Mouse (Mus musculus) heart, embryonic 15.5 days (tissue): Measurements from ENCODE around the gene Pin1. TPM values are rescaled to one million over a fixed set of nuclear protein-coding genes. Genes with fewer than 3 reads are reported as not detected.

Experiments used
- ATAC-seq: fragments of 200-750 bp; cut with Nextera tagmentation; replicated peaks from 2 replicates; pipeline ENCODE4 v1.8.0; 2017; ENCODE audit warnings: low read depth, moderate TSS enrichment; ENCODE audit not compliant: insufficient number of reproducible peaks, insufficient read depth, low FRiP score
- H3K27ac ChIP-seq: fragments of 300-500 bp; sonication (generic); 2 replicates; pipeline ENCODE4 v1.5.1; 2015; ENCODE audit warnings: mild to moderate bottlenecking, inconsistent platforms
- H3K27me3 ChIP-seq: fragments of 300-500 bp; sonication (generic); 2 replicates; pipeline ENCODE4 v1.6.1; 2015; ENCODE audit warnings: inconsistent platforms
- H3K36me3 ChIP-seq: fragments of 300-500 bp; sonication (generic); 2 replicates; pipeline ENCODE4 v1.6.1; 2015; ENCODE audit warnings: mild to moderate bottlenecking, inconsistent platforms
- H3K4me1 ChIP-seq: fragments of 300-500 bp; sonication (generic); replicated peaks from 2 replicates; pipeline ENCODE4 v1.6.1; 2015; ENCODE audit warnings: inconsistent platforms
- H3K4me2 ChIP-seq: fragments of 300-500 bp; sonication (generic); 2 replicates; pipeline ENCODE4 v1.6.1; 2015; ENCODE audit warnings: inconsistent platforms, mild to moderate bottlenecking, moderate library complexity
- H3K4me3 ChIP-seq: fragments of 300-500 bp; sonication (generic); 2 replicates; pipeline ENCODE4 v1.5.1; 2015; ENCODE audit warnings: mild to moderate bottlenecking, inconsistent platforms
- H3K9ac ChIP-seq: fragments of 300-500 bp; sonication (generic); 2 replicates; pipeline ENCODE4 v1.6.1; 2015; ENCODE audit warnings: mild to moderate bottlenecking, inconsistent platforms
- H3K9me3 ChIP-seq: fragments of 300-500 bp; sonication (generic); replicated peaks from 2 replicates; pipeline ENCODE4 v1.6.1; 2016; ENCODE audit warnings: inconsistent platforms
- WGBS: fragments of 180-500 bp; shearing (Covaris S2); methylation state at CpG from one replicate; pipeline ENCODE4 v1.1.7; 2015; ENCODE audit warnings: mixed read lengths; 5-methylcytosine and 5-hydroxymethylcytosine counted together
- polyA plus RNA-seq: library from polyadenylated mRNA; unstranded; fragments of >200 nt; fragmentation: Nextera tagmentation; extraction: Ambion mirVana; gene quantifications from 2 replicates; pipeline ENCODE4 v1.2.1, GENCODE M21; 2015

Pin1 gene
- polyA plus RNA-seq, 1 experiment from 2014 or later = 40.2 TPM

- H3K9ac ChIP-seq = no peak overlapping the region
- ATAC-seq = no peak
- peaks cover 14% of the 10 kb centered on the region for H3K4me1 ChIP-seq
- no peaks in the 10 kb centered on the region for H3K27me3 ChIP-seq
- H3K4me2 ChIP-seq = no peak overlapping the region
- H3K27ac ChIP-seq = no peak overlapping the region
- peaks cover 28% of the 10 kb centered on the region for H3K36me3 ChIP-seq
- WGBS = 97% methylated on average over 8 of the region's 8 CpGs
- H3K4me3 ChIP-seq = no peak overlapping the region
- no peaks in the 10 kb centered on the region for H3K9me3 ChIP-seq
Measured at GRCm38 (mm10) chr9:20662874-20663273, 11.0 kb downstream of the Pin1 start.

GRCm38 (mm10) chr9:20663956-20664355, 12.1 kb downstream of the Pin1 start:
- no peak overlapping the region for H3K4me3 ChIP-seq
- H3K27me3 ChIP-seq = no peaks in the 10 kb centered on the region
- H3K9me3 ChIP-seq = no peaks in the 10 kb centered on the region
- peaks cover 28% of the 10 kb centered on the region for H3K36me3 ChIP-seq
- no peak for ATAC-seq
- peaks cover 6% of the 10 kb centered on the region; the same call in 1 of the 2 replicates for H3K4me1 ChIP-seq
- H3K4me2 ChIP-seq = no peak overlapping the region
- 87% methylated on average over 2 of the region's 2 CpGs for WGBS
- H3K9ac ChIP-seq = no peak overlapping the region
- no peak overlapping the region for H3K27ac ChIP-seq

- no peaks in the 10 kb centered on the region for H3K27me3 ChIP-seq
- 81% methylated on average over 2 of the region's 2 CpGs for WGBS
- H3K4me2 ChIP-seq = no peak overlapping the region
- peaks cover 28% of the 10 kb centered on the region for H3K36me3 ChIP-seq
- no peaks in the 10 kb centered on the region for H3K9me3 ChIP-seq
- H3K4me3 ChIP-seq = no peak overlapping the region
- no peak for ATAC-seq
- H3K9ac ChIP-seq = no peak overlapping the region
- no peak overlapping the region for H3K27ac ChIP-seq
- peaks cover 6% of the 10 kb centered on the region; the same call in 1 of the 2 replicates for H3K4me1 ChIP-seq
Measured at GRCm38 (mm10) chr9:20664366-20664765, 12.5 kb downstream of the Pin1 start.

GRCm38 (mm10) chr9:20664982-20665637, 13.2 kb downstream of the Pin1 start:
- no peaks in the 10 kb centered on the region for H3K27me3 ChIP-seq
- H3K9me3 ChIP-seq = no peaks in the 10 kb centered on the region
- no peak overlapping the region for H3K27ac ChIP-seq
- peaks cover 28% of the 10 kb centered on the region for H3K36me3 ChIP-seq
- H3K9ac ChIP-seq = no peak overlapping the region
- H3K4me3 ChIP-seq = no peak overlapping the region
- no peak overlapping the region for H3K4me2 ChIP-seq
- no peak for ATAC-seq
- H3K4me1 ChIP-seq = peaks cover 6% of the 10 kb centered on the region; the same call in 1 of the 2 replicates
- 79% methylated on average over 5 of the region's 5 CpGs for WGBS

GRCm38 (mm10) chr9:20665925-20666324, 14.0 kb downstream of the Pin1 start:
- no peaks in the 10 kb centered on the region for H3K27me3 ChIP-seq
- H3K4me3 ChIP-seq = no peak overlapping the region
- ATAC-seq = no peak
- no peak overlapping the region for H3K9ac ChIP-seq
- peaks cover 28% of the 10 kb centered on the region for H3K36me3 ChIP-seq
- no peak overlapping the region for H3K4me2 ChIP-seq
- H3K4me1 ChIP-seq = peaks cover 6% of the 10 kb centered on the region; the same call in 1 of the 2 replicates
- no peak overlapping the region for H3K27ac ChIP-seq
- 45% methylated on average over 8 of the region's 8 CpGs for WGBS
- no peaks in the 10 kb centered on the region for H3K9me3 ChIP-seq

GRCm38 (mm10) chr9:20666510-20667034, 14.7 kb downstream of the Pin1 start:
- Histone ChIP-seq H3K27ac (no peak overlapping the region), H3K4me2 (no peak overlapping the region), H3K9ac (no peak overlapping the region), H3K9me3 (no peaks in the 10 kb centered on the region), H3K4me1 (peaks cover 6% of the 10 kb centered on the region; the same call in 1 of the 2 replicates), H3K36me3 (peaks cover 27% of the 10 kb centered on the region), H3K27me3 (no peaks in the 10 kb centered on the region), H3K4me3 (no peak overlapping the region)
- WGBS = 8% methylated on average over 7 of the region's 7 CpGs
- no peak for ATAC-seq

GRCm38 (mm10) chr9:20668065-20668464, 16.2 kb downstream of the Pin1 start:
- H3K36me3 ChIP-seq = peaks cover 13% of the 10 kb centered on the region
- peaks cover 8% of the 10 kb centered on the region; the same call in 1 of the 2 replicates for H3K4me1 ChIP-seq
- H3K4me2 ChIP-seq = no peak overlapping the region
- no peaks in the 10 kb centered on the region for H3K27me3 ChIP-seq
- no peak overlapping the region for H3K27ac ChIP-seq
- WGBS = 89% methylated on average over 22 of the region's 22 CpGs
- no peaks in the 10 kb centered on the region for H3K9me3 ChIP-seq
- ATAC-seq = no peak
- no peak overlapping the region for H3K9ac ChIP-seq
- no peak overlapping the region for H3K4me3 ChIP-seq

- H3K36me3 ChIP-seq = no peaks in the 10 kb centered on the region
- no peak for ATAC-seq
- H3K4me3 ChIP-seq = no peak overlapping the region
- H3K9ac ChIP-seq = no peak overlapping the region
- WGBS = 79% methylated on average over 16 of the region's 16 CpGs
- no peak overlapping the region for H3K27ac ChIP-seq
- H3K9me3 ChIP-seq = no peaks in the 10 kb centered on the region
- no peaks in the 10 kb centered on the region for H3K27me3 ChIP-seq
- no peak overlapping the region for H3K4me2 ChIP-seq
- H3K4me1 ChIP-seq = 0 out of 2 replicates have a peak, but pooled peaks cover 2% of the 10 kb centered on the region
Measured at GRCm38 (mm10) chr9:20672047-20672446, 20.2 kb downstream of the Pin1 start.

- Histone ChIP-seq H3K36me3 (no peaks in the 10 kb centered on the region), H3K27ac (no peak overlapping the region), H3K4me3 (no peak overlapping the region), H3K9ac (no peak overlapping the region), H3K4me2 (no peak overlapping the region), H3K4me1 (no peaks in the 10 kb centered on the region), H3K27me3 (no peaks in the 10 kb centered on the region), H3K9me3 (no peaks in the 10 kb centered on the region)
- ATAC-seq = no peak
- 86% methylated on average over 12 of the region's 12 CpGs for WGBS
Measured at GRCm38 (mm10) chr9:20677892-20678291, 26.0 kb downstream of the Pin1 start.

- Histone ChIP-seq H3K27me3 (no peaks in the 10 kb centered on the region), H3K9ac (no peak overlapping the region), H3K27ac (no peak overlapping the region), H3K4me1 (no peaks in the 10 kb centered on the region), H3K36me3 (no peaks in the 10 kb centered on the region), H3K4me3 (no peak overlapping the region), H3K4me2 (no peak overlapping the region), H3K9me3 (no peaks in the 10 kb centered on the region)
- ATAC-seq = no peak
- WGBS = 77% methylated on average over 9 of the region's 9 CpGs
Measured at GRCm38 (mm10) chr9:20680378-20680958, 28.6 kb downstream of the Pin1 start.

- Histone ChIP-seq H3K27ac (no peak overlapping the region), H3K9me3 (no peaks in the 10 kb centered on the region), H3K9ac (no peak overlapping the region), H3K4me1 (no peaks in the 10 kb centered on the region), H3K4me3 (no peak overlapping the region), H3K4me2 (no peak overlapping the region), H3K36me3 (no peaks in the 10 kb centered on the region), H3K27me3 (no peaks in the 10 kb centered on the region)
- WGBS = 41% methylated on average over 7 of the region's 7 CpGs
- ATAC-seq = no peak
Measured at GRCm38 (mm10) chr9:20681546-20682388, 29.9 kb downstream of the Pin1 start.
